Mouse (Mus musculus) thymus, postnatal 0 days (tissue): ENCODE measurements around the gene Arid1b. TPM values are rescaled to one million over a fixed set of nuclear protein-coding genes. Genes with fewer than 3 reads are reported as not detected.

Experiments
- DNase-seq: peaks from one replicate; pipeline ENCODE4 v3.0.0-alpha.2; 2015; ENCODE audit warnings: low spot score
- polyA plus RNA-seq: library from polyadenylated mRNA; unstranded; fragments of >200 nt; fragmentation: Nextera tagmentation; extraction: Ambion mirVana; gene quantifications from 2 replicates; pipeline ENCODE4 v1.2.1, GENCODE M21; 2015

Gene Arid1b
- polyA plus RNA-seq, 1 experiment from 2014 or later, result 12.6 TPM

GRCm38 (mm10) chr17:5273685-5274084 lies 279.6 kb downstream of the Arid1b start:
- DNase-seq, result no peak

GRCm38 (mm10) chr17:5274429-5274828 lies 280.3 kb downstream of the Arid1b start:
- DNase-seq, result no peak

DNA sequence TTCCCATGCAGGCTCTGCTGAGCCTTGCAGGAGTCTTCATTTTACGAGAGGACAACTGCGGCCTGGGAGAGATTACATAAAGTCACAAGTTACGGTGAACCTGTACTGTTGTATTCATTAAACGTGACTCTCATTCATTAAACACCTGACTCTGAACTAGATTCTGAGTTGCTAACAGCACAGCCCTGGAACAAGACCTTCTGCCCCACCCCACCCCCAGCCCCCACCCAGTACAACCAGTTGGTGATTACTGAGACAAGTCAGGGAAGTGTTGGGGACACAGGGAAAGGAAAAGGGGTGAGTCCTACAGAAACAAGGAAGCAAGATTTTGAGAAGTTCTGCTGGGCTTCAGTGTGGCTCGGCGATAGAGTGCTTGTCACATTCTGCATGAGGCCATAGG lies 281.6 kb downstream of the Arid1b start:
- DNase-seq, result no peak

DNA sequence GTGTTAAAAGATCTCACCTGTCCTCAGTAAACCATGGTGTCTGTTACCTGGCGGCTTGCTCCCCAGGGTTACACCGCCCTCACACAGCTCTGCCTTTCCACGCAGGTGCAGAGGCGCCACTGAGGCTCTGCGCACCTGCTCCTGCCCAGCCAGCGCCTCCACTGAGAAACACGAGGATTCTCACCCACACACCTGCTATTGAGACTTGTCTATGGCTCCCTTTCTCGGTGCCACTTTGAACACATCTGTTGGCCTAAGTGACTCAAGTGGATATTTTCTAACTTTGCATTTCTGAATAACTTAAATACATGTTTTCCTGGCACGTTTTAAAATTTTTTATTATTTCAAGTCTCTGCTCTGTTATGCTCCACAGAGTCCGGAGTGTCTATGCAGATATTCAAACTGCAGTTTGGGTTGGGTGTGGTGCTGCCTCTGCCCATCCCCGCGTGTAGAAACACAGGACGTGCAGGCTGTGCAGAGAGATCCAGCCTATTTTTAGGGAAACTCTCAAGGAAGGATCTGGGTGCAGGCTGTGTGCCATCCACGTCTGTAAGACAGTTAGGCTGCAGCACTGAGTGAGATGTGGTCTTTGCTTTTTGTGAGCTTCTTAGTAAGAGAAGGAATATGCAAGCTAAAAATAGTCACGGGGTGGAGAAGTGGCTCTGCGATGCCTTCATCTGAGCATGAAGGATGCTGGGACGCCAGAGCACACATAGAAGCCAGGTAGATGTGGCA lies 283.2 kb downstream of the Arid1b start:
- peak; percentile 17 for DNase-seq

DNA sequence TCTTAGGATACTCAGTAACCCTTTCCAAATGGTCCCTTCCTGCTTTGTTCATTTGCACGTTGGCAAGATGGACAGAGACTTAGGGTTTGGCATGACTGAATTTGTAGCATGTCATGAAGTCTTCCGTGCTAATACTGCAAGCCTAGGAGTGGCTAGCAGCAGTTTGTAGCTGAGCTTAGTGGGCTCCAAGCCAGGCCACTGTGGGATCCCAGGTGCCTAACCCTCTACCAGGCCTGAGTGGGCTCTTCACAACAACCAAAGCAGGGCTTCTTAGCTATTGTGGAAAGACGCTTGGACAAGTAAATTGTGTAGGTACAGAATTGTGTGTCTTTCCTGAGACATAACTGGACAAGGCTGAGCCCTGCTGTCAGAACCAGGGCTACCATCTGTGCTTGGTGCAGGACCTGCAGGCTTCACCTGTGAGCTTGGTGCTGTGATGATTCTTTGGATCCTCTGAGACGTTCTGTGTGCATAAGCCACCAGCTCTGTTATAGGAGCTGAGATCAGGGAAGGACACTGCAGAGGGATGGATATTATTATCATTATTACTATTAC lies 286.4 kb downstream of the Arid1b start:
- no peak for DNase-seq

- DNase-seq, result no peak
These were observed 290.7 kb downstream of the Arid1b start for GRCm38 (mm10) chr17:5284783-5285182.

DNA sequence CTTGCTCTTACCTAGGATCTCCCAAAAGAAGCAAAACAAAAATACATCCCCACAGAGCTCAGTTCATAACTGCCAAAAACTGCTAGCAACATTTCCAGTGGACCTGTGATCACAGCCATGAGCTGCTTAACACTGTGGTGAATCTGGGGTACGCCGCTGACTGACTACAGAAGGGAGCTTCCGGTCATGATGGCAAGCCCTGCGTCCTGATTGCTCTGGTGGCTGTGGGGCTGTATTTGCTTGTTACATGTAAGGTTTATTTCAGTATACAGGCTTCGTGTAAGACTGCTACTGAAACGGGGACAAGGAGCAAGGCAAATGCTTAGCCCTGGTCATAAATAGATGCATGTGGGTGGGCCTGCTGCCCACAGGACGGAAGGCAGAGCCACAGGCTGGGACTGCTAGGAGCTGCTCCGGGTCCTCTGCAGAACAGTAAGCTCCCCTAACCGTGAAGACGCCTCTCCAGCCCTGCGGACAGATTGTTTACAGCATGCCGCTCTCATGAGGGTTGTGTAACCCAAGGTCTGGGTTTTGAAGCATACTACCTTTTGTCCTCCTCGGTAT lies 291.8 kb downstream of the Arid1b start:
- no peak for DNase-seq

- no peak for DNase-seq
These were observed 292.6 kb downstream of the Arid1b start for GRCm38 (mm10) chr17:5286571-5287209.

- DNase-seq, result no peak
These were observed 293.1 kb downstream of the Arid1b start for GRCm38 (mm10) chr17:5287210-5287591.

- DNase-seq, result no peak
These were observed 293.5 kb downstream of the Arid1b start for GRCm38 (mm10) chr17:5287641-5288040.

DNA sequence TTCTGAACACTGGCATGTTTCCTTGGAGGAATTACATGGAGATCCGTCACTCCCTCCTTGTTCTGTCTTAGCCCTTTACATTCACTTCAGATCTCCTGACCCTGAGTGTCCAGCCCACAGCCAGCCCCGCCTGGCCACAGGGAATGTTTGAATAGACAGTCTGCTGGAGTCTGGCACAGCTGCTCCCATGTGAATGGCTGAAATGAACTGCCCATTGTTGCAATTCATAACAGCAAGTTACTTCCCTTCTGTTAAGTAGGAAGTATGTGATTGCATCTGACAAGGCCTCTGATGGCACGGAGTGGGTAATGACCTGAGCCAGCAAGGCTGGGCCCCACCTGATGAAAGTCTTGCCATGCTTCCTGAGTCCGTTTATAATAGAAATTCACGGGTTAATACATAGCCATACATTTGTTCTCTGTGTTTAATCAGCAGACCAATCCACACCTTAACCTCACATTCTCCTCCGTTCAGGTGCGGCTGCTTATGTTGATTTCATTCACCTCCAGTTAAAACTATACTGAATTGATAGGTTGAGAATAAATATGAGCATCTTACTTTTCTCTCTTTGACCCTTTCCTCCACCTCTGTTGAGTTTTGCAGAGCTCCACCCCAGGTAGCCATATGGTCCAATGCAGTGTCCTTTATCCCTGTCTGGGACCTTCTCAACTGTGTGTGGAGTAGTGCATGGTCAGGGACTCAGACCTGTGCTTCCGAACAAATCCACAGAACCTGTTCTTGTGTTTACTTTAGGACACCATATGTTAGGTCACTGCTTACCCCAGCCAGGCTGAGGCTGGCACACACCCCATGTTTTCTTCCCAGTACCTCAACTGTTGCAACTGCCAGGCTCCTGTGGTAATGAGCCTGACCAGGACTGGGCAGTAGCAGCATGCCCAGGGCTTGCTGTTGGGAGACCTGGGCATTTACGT lies 299.8 kb downstream of the Arid1b start:
- no peak for DNase-seq

- DNase-seq, result peak; percentile 97
These were observed 301.2 kb downstream of the Arid1b start for GRCm38 (mm10) chr17:5295086-5295947.

DNA sequence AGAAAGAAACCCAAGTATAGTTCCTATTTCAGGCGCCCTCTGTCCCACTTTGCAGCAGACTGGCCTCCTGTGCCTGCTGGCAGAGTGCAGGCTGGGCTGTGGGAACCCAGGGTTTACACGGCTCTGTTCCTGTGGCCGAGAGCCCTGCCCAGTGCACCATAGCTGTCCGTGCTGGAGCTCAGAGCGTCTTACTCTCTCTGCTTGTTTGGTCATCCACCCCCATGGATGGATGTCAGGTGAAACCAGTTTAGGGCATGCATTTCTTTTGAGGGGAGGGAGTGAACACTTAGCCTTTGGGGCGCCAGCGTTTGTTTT lies 301.8 kb downstream of the Arid1b start:
- no peak for DNase-seq

DNA sequence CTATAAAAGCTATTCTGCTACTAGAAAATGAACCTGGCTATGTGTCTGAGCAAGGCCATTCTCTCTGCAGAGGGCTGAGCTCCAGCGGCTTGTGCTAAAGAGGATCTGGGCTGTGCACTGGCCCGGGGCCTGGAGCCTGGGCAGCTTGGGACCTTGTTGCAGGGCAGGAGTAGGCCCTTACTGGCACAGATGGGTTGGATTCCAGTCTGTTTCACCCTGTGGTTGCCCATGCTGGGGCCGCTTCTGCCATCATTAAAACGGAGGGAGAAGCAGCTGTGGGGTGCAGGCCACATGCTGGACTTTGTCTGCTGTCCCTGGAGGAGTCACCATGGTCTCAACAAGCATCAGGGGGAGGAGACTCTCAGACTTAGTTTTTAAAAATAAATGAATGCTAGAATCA lies 303.4 kb downstream of the Arid1b start:
- DNase-seq, result no peak

GRCm38 (mm10) chr17:5297984-5298383 lies 303.9 kb downstream of the Arid1b start:
- DNase-seq, result no peak

GRCm38 (mm10) chr17:5298891-5299559 lies 304.9 kb downstream of the Arid1b start:
- DNase-seq, result no peak

DNA sequence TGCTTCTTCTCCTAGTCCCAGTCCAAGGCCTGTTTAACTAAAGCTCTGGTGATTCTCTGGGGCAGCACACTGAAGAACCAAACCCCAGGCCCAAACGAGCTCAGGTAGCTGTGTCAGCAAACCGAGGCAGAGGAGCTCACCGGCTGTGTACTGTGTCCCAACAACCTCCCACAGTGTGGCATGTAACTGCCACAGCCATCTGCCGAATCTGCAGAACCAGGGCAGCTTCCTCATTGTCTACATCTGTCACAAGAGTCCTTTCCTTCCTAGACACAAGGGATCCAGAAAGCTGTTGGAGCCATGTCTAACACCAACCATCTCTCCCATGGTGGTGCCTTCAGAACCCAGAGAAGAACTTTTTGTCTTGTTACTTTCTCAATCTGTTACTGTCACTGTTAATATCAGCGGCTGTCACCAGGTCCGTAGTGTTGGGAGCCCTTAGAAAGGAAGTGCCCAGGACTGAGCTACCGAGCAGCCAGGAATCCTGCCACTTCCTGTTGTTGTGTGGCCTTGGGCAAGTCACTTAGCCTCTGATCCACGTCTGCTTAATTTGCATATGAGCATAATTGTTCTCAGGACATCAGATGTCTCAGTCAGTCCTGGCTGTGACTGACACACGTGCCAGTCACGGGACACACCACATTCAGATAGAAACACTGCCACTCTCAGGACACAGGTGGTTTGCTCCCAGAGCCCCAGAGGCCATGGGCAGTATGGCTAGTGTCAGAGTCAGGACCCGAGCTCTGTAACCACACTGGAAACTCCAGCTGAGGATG lies 309.0 kb downstream of the Arid1b start:
- peak; percentile 15 for DNase-seq

DNA sequence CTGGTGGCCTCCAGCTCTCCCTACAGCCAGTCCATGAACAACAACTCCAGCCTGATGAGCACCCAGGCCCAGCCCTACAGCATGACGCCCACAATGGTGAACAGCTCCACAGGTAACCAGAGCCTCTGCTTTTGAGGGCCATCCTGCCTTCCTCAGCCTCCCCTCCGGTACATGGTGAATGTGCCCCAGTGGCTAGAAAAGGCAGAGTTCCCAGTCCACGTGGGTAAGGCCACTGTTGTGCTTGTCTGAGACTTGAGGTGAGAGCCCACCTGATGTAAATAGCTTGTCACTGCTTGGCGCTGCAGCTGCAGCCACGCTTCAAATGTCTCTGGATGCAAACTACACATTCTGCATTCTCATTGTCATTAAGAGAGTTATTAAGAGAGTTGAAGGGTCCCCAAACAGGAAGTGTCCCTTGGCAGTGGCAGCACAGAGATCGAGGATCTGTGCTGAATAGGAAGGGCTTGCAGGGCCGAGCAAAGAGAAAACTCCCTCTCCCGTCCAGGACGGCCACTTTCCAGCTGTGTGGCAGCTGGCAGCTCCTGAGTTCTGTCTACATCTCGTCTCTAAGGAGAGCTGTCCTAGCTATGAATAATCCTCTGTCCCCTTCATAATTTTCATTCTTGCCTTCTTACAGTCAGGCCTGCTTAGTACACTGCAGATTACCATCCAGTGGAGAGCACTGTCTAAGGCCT lies 311.8 kb downstream of the Arid1b start:
- DNase-seq, result no peak

DNA sequence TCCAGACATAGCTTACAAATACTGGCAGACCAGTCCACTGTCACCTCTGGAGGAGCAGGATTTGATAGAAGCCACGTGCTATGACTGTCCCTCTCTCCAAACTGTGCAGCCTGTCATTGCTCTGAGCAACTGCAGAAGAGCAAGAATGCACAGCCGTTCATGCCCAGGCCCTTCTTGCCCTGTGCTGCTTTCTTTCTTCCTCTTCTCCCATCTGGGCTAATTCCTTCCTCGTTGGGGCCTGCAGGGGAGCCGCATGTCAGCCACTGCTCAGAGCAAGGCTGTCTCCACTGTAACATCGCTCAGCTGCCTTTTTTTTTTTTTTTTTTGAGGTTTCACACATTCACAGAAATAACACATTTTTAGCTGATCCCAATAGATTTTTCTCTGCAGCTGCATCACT lies 315.8 kb downstream of the Arid1b start:
- no peak for DNase-seq
